ENCODE assay signal across 17 mouse cellular contexts in genomic region chr12:31984206-31984605, GRCm38 (mm10). TPM values are rescaled to one million over a fixed set of nuclear protein-coding genes. Genes with fewer than 3 reads are reported as not detected.
A peak's percentile ranks its signal among the peaks of the same experiment; 100 is the strongest.
DNase-seq lines count a peak whose midpoint lies in the region; ATAC-seq and TF ChIP-seq lines count a peak whose summit lies in the region.
"Had no signal": no experiment of that assay in that cellular context is flagged by ENCODE, and none has a peak within 500 bp of the region (broad histone marks: within the 10 kb centered on the region; RNA-seq: fewer than 3 reads in every experiment).

No protein-coding gene starts in this region.

- no peaks in the 10 kb centered on the region for H3K27me3 ChIP-seq in hindbrain, embryonic 15.5 days
- H3K27me3 ChIP-seq in hindbrain, embryonic 16.5 days (replicated peaks; ENCODE audit: control insufficient read depth, insufficient read depth, low read length) = no peaks in the 10 kb centered on the region
- H3K27me3 ChIP-seq in forebrain, embryonic 16.5 days (replicated peaks; ENCODE audit: control insufficient read depth, insufficient read depth, low read length) = no peaks in the 10 kb centered on the region
- H3K27me3 ChIP-seq: megakaryocyte, embryonic 14.5 days had no signal

- H3K27ac ChIP-seq in hindbrain, embryonic 15.5 days (replicated peaks) = 0 out of 2 replicates have a peak overlapping the region, but pooled peaks have one; percentile 30
- H3K27ac ChIP-seq in hindbrain, embryonic 16.5 days (ENCODE audit: low read depth, low read length) = no peak overlapping the region
- peak overlapping the region; percentile 24 for H3K27ac ChIP-seq in left cerebral cortex, adult 2 months
- peak overlapping the region; percentile 87 for H3K27ac ChIP-seq in forebrain, embryonic 16.5 days (ENCODE audit: low read length)
- H3K27ac ChIP-seq: liver, embryonic 14.5 days had no signal

- peaks cover 14% of the 10 kb centered on the region; the same call in 1 of the 2 replicates for H3K4me1 ChIP-seq in hindbrain, embryonic 15.5 days (replicated peaks)
- peaks cover 3% of the 10 kb centered on the region for H3K4me1 ChIP-seq in hindbrain, embryonic 16.5 days (ENCODE audit: control insufficient read depth, insufficient read depth, low read depth, low read length)
- peaks cover 23% of the 10 kb centered on the region for H3K4me1 ChIP-seq in forebrain, embryonic 16.5 days (replicated peaks; ENCODE audit: control insufficient read depth, insufficient read depth, low read length)

- 44% methylated on average over 2 of the region's 2 CpGs for WGBS in hindbrain, embryonic 15.5 days
- 58% methylated on average over 2 of the region's 2 CpGs for WGBS in hindbrain, embryonic 16.5 days
- 18% methylated on average over 2 of the region's 2 CpGs for WGBS in forebrain, embryonic 16.5 days

- no peak overlapping the region for H3K4me3 ChIP-seq in hindbrain, embryonic 15.5 days
- H3K4me3 ChIP-seq in hindbrain, embryonic 16.5 days (ENCODE audit: low read length) = no peak overlapping the region
- H3K4me3 ChIP-seq in left cerebral cortex, adult 2 months = no peak overlapping the region
- no peak overlapping the region for H3K4me3 ChIP-seq in forebrain, embryonic 16.5 days (replicated peaks; ENCODE audit: low read length)
- H3K4me3 ChIP-seq: myocyte had no signal

- no peak overlapping the region for H3K4me2 ChIP-seq in hindbrain, embryonic 15.5 days
- no peak overlapping the region for H3K4me2 ChIP-seq in hindbrain, embryonic 16.5 days (ENCODE audit: low read length)
- no peak overlapping the region; the same call in 1 of the 2 replicates for H3K4me2 ChIP-seq in forebrain, embryonic 16.5 days (ENCODE audit: low read length)

- no peak for TF ChIP-seq CTCF in left cerebral cortex, adult 2 months (IDR thresholded peaks at IDR 0.05)

- peaks cover 3% of the 10 kb centered on the region; the same call in 1 of the 2 replicates for H3K36me3 ChIP-seq in hindbrain, embryonic 15.5 days
- 0 out of 2 replicates have a peak, but pooled peaks cover 4% of the 10 kb centered on the region for H3K36me3 ChIP-seq in hindbrain, embryonic 16.5 days (ENCODE audit: control insufficient read depth, insufficient read depth, low read length)
- H3K36me3 ChIP-seq in forebrain, embryonic 16.5 days (ENCODE audit: control insufficient read depth, insufficient read depth) = no peaks in the 10 kb centered on the region

- ATAC-seq in hindbrain, embryonic 15.5 days (ENCODE audit: low FRiP score, low read depth) = no peak
- ATAC-seq in hindbrain, embryonic 16.5 days = no peak
- ATAC-seq in forebrain, embryonic 16.5 days = peak; percentile 41; the same call in 1 of the 2 replicates
- no peak for ATAC-seq in erythroblast, adult 5-6 weeks (replicated peaks; ENCODE audit: low FRiP score, poor library complexity, severe bottlenecking)
- ATAC-seq: CD4-positive, CD25-positive, alpha-beta regulatory T cell, adult 4 months had no signal

- no peak overlapping the region for H3K9ac ChIP-seq in hindbrain, embryonic 15.5 days
- H3K9ac ChIP-seq in hindbrain, embryonic 16.5 days (ENCODE audit: low read depth, low read length) = no peak overlapping the region
- H3K9ac ChIP-seq in forebrain, embryonic 16.5 days (replicated peaks; ENCODE audit: low read depth, low read length) = no peak overlapping the region
- H3K9ac ChIP-seq: liver, embryonic 14.5 days had no signal

- no peaks in the 10 kb centered on the region for H3K9me3 ChIP-seq in hindbrain, embryonic 15.5 days
- H3K9me3 ChIP-seq in hindbrain, embryonic 16.5 days (ENCODE audit: control insufficient read depth, low read length) = no peaks in the 10 kb centered on the region
- no peaks in the 10 kb centered on the region for H3K9me3 ChIP-seq in forebrain, embryonic 16.5 days (ENCODE audit: control insufficient read depth, low read length)
- H3K9me3 ChIP-seq: G1E; megakaryocyte, embryonic 14.5 days had no signal

- peak; percentile 60 to 70 for DNase-seq in cerebellum, postnatal 10 days
- no peak for DNase-seq in cerebellum, adult 9-10 months
- no peak for DNase-seq in left cerebral cortex, adult 2 months (ENCODE audit: extremely low spot score in 1 of 2, low spot score in 2 of 2)
- no peak for DNase-seq in left cerebral cortex, postnatal 25 days (ENCODE audit: low spot score in 2 of 2)
- DNase-seq: cerebellum, postnatal 36 days; gastrocnemius, postnatal 36 days; layer of hippocampus, postnatal 36 days; retina, postnatal 1 day had no signal

- intact Hi-C loops in left cerebral cortex, adult 2 months (cut with DNase I) = loop anchor here (5.0 kb wide), 1 partner anchor 73 kb away; no protein-coding TSS in a partner anchor
- intact Hi-C loops in left cerebral cortex, postnatal 25 days (cut with DNase I) = no loop called here

RNA-seq across cellular contexts. Expression of gene Hbp1, which starts 33.9 kb away (rescaled TPM):
- 47.1 and 48.2 TPM in 2 replicates for polyA plus RNA-seq in hindbrain, embryonic 15.5 days (2015; fragmentation: Nextera tagmentation; extraction: Ambion mirVana)
- 39.1 and 44.7 TPM in 2 replicates for polyA plus RNA-seq in hindbrain, embryonic 16.5 days (2015; fragmentation: Nextera tagmentation; extraction: Ambion mirVana)
- total RNA-seq in left cerebral cortex, adult 2 months (2021) = 10 to 100 TPM; 21.4 to 22.1 TPM
- total RNA-seq in left cerebral cortex, postnatal 25 days (2021) = 10 to 100 TPM; 17.7 to 19.7 TPM
- polyA plus RNA-seq in forebrain, embryonic 16.5 days (2015; fragmentation: Nextera tagmentation; extraction: Ambion mirVana) = 83.3 and 96.3 TPM in 2 replicates
- total RNA-seq in erythroblast, adult 5-6 weeks (2015; ENCODE audit: low replicate concordance) = 323 and 325 TPM in 2 replicates
- 332 and 347 TPM in 2 replicates for total RNA-seq in erythroblast, adult 5-6 weeks (2017; ENCODE audit: low replicate concordance)

Comparison
In these comparisons a context has a peak if more than half of its experiments do, and no peak if none do; other contexts are left out.
1. DNase-seq: peak in cerebellum, postnatal 10 days (2 of 2); none in cerebellum, adult 9-10 months (single experiment), left cerebral cortex, adult 2 months (0 of 2) and left cerebral cortex, postnatal 25 days (0 of 2).
2. RNA of gene Hbp1, which starts 33.9 kb away (total RNA-seq): 323 to 347 TPM in erythroblast, adult 5-6 weeks; 21.4 to 22.1 TPM in left cerebral cortex, adult 2 months and 17.7 to 19.7 TPM in left cerebral cortex, postnatal 25 days; every median in the first group is over 10 times any median in the second.